Mouse (Mus musculus): Measurements from ENCODE around the gene Fam193a. TPM values are rescaled to one million over a fixed set of nuclear protein-coding genes. Genes with fewer than 3 reads are reported as not detected.
A peak's percentile ranks its signal among the peaks of the same experiment; 100 is the strongest.

Gene Fam193a
- polyA plus RNA-seq, 1 experiment from 2014 or later = 12.4 TPM

- Histone ChIP-seq H3K4me2 (peak within 1 kb of the TSS; percentile 81), H3K4me3 (replicated peaks) (peak within 1 kb of the TSS; percentile 51), H3K9ac (replicated peaks) (peak within 1 kb of the TSS; percentile 57), H3K27me3 (replicated peaks) (peaks cover 4% of the 10 kb centered on the region; the same call in 1 of the 2 replicates), H3K36me3 (no peaks in the 10 kb centered on the region), H3K4me1 (peaks cover 6% of the 10 kb centered on the region), H3K9me3 (replicated peaks) (no peaks in the 10 kb centered on the region), H3K27ac (replicated peaks) (no peak within 1 kb of the TSS)
- WGBS = 2% methylated on average over 38 of the region's 38 CpGs
- ATAC-seq (ENCODE audit: low FRiP score) = peak; percentile 86
These were observed 156.1 kb downstream of the Fam193a start, which contains the start of gene Sh3bp2 for GRCm38 (mm10) chr5:34525663-34526476. Gene Sh3bp2 (plus strand): TSS chr5:34525838.

- Histone ChIP-seq H3K36me3 (no peaks in the 10 kb centered on the region), H3K27ac (replicated peaks) (no peak overlapping the region), H3K9me3 (replicated peaks) (no peaks in the 10 kb centered on the region), H3K9ac (replicated peaks) (no peak overlapping the region), H3K27me3 (replicated peaks) (peaks cover 4% of the 10 kb centered on the region; the same call in 1 of the 2 replicates), H3K4me1 (peaks cover 6% of the 10 kb centered on the region), H3K4me2 (peak overlapping the region; percentile 81), H3K4me3 (replicated peaks) (no peak overlapping the region)
- no peak for ATAC-seq (ENCODE audit: low FRiP score)
- WGBS = 51% methylated on average over 5 of the region's 5 CpGs
These were observed 156.7 kb downstream of the Fam193a start for GRCm38 (mm10) chr5:34526477-34526775.

GRCm38 (mm10) chr5:34527352-34527751 is 157.6 kb downstream of the Fam193a start:
- H3K4me2 ChIP-seq = no peak overlapping the region
- H3K27me3 ChIP-seq (replicated peaks) = peaks cover 4% of the 10 kb centered on the region; the same call in 1 of the 2 replicates
- no peaks in the 10 kb centered on the region for H3K9me3 ChIP-seq (replicated peaks)
- no peak overlapping the region for H3K9ac ChIP-seq (replicated peaks)
- 79% methylated on average over 2 of the region's 2 CpGs for WGBS
- no peak overlapping the region for H3K27ac ChIP-seq (replicated peaks)
- peaks cover 6% of the 10 kb centered on the region for H3K4me1 ChIP-seq
- H3K4me3 ChIP-seq (replicated peaks) = no peak overlapping the region
- no peak for ATAC-seq (ENCODE audit: low FRiP score)
- no peaks in the 10 kb centered on the region for H3K36me3 ChIP-seq

- Histone ChIP-seq H3K4me2 (no peak overlapping the region), H3K4me3 (replicated peaks) (no peak overlapping the region), H3K9ac (replicated peaks) (no peak overlapping the region), H3K36me3 (no peaks in the 10 kb centered on the region), H3K27ac (replicated peaks) (no peak overlapping the region), H3K4me1 (peaks cover 6% of the 10 kb centered on the region), H3K27me3 (replicated peaks) (peaks cover 4% of the 10 kb centered on the region; the same call in 1 of the 2 replicates), H3K9me3 (replicated peaks) (no peaks in the 10 kb centered on the region)
- no peak for ATAC-seq (ENCODE audit: low FRiP score)
- 85% methylated on average over 5 of the region's 5 CpGs for WGBS
These were observed 159.0 kb downstream of the Fam193a start for GRCm38 (mm10) chr5:34528724-34529123.

- H3K9ac ChIP-seq (replicated peaks) = no peak overlapping the region
- no peaks in the 10 kb centered on the region for H3K36me3 ChIP-seq
- peaks cover 6% of the 10 kb centered on the region for H3K4me1 ChIP-seq
- H3K27me3 ChIP-seq (replicated peaks) = no peaks in the 10 kb centered on the region
- WGBS = 72% methylated on average over 5 of the region's 5 CpGs
- H3K27ac ChIP-seq (replicated peaks) = no peak overlapping the region
- H3K9me3 ChIP-seq (replicated peaks) = no peaks in the 10 kb centered on the region
- H3K4me2 ChIP-seq = no peak overlapping the region
- H3K4me3 ChIP-seq (replicated peaks) = no peak overlapping the region
- ATAC-seq (ENCODE audit: low FRiP score) = no peak
These were observed 160.4 kb downstream of the Fam193a start for GRCm38 (mm10) chr5:34530116-34530515.

- H3K4me3 ChIP-seq (replicated peaks) = no peak overlapping the region
- no peaks in the 10 kb centered on the region for H3K9me3 ChIP-seq (replicated peaks)
- WGBS = 45% methylated on average over 4 of the region's 4 CpGs
- H3K9ac ChIP-seq (replicated peaks) = no peak overlapping the region
- no peak overlapping the region for H3K27ac ChIP-seq (replicated peaks)
- ATAC-seq (ENCODE audit: low FRiP score) = no peak
- H3K36me3 ChIP-seq = no peaks in the 10 kb centered on the region
- H3K27me3 ChIP-seq (replicated peaks) = no peaks in the 10 kb centered on the region
- H3K4me1 ChIP-seq = peaks cover 6% of the 10 kb centered on the region
- H3K4me2 ChIP-seq = no peak overlapping the region
These were observed 161.0 kb downstream of the Fam193a start for GRCm38 (mm10) chr5:34530687-34531086.

- no peaks in the 10 kb centered on the region for H3K4me1 ChIP-seq
- ATAC-seq (ENCODE audit: low FRiP score) = no peak
- 71% methylated on average over 5 of the region's 5 CpGs for WGBS
- no peak overlapping the region for H3K4me2 ChIP-seq
- no peaks in the 10 kb centered on the region for H3K27me3 ChIP-seq (replicated peaks)
- H3K9ac ChIP-seq (replicated peaks) = no peak overlapping the region
- H3K36me3 ChIP-seq = no peaks in the 10 kb centered on the region
- no peak overlapping the region for H3K4me3 ChIP-seq (replicated peaks)
- no peak overlapping the region for H3K27ac ChIP-seq (replicated peaks)
- H3K9me3 ChIP-seq (replicated peaks) = no peaks in the 10 kb centered on the region
These were observed 163.3 kb downstream of the Fam193a start for GRCm38 (mm10) chr5:34533066-34533465.

- 83% methylated on average over 3 of the region's 3 CpGs for WGBS
- Histone ChIP-seq H3K36me3 (no peaks in the 10 kb centered on the region), H3K4me1 (no peaks in the 10 kb centered on the region), H3K4me3 (replicated peaks) (no peak overlapping the region), H3K27me3 (replicated peaks) (no peaks in the 10 kb centered on the region), H3K9me3 (replicated peaks) (no peaks in the 10 kb centered on the region), H3K4me2 (no peak overlapping the region), H3K27ac (replicated peaks) (no peak overlapping the region), H3K9ac (replicated peaks) (no peak overlapping the region)
- ATAC-seq (ENCODE audit: low FRiP score) = no peak
These were observed 164.1 kb downstream of the Fam193a start for GRCm38 (mm10) chr5:34533820-34534219.

GRCm38 (mm10) chr5:34534776-34535581 is 165.2 kb downstream of the Fam193a start:
- H3K9ac ChIP-seq (replicated peaks) = no peak overlapping the region
- no peaks in the 10 kb centered on the region for H3K36me3 ChIP-seq
- ATAC-seq (ENCODE audit: low FRiP score) = no peak
- H3K4me1 ChIP-seq = no peaks in the 10 kb centered on the region
- no peaks in the 10 kb centered on the region for H3K9me3 ChIP-seq (replicated peaks)
- H3K27ac ChIP-seq (replicated peaks) = no peak overlapping the region
- no peak overlapping the region for H3K4me3 ChIP-seq (replicated peaks)
- no peaks in the 10 kb centered on the region for H3K27me3 ChIP-seq (replicated peaks)
- no peak overlapping the region for H3K4me2 ChIP-seq
- 86% methylated on average over 5 of the region's 5 CpGs for WGBS

- Histone ChIP-seq H3K9ac (replicated peaks) (no peak overlapping the region), H3K4me2 (no peak overlapping the region), H3K27ac (replicated peaks) (no peak overlapping the region), H3K36me3 (no peaks in the 10 kb centered on the region), H3K27me3 (replicated peaks) (no peaks in the 10 kb centered on the region), H3K9me3 (replicated peaks) (no peaks in the 10 kb centered on the region), H3K4me1 (no peaks in the 10 kb centered on the region), H3K4me3 (replicated peaks) (no peak overlapping the region)
- WGBS = 84% methylated on average over 7 of the region's 7 CpGs
- ATAC-seq (ENCODE audit: low FRiP score) = no peak
These were observed 166.1 kb downstream of the Fam193a start for GRCm38 (mm10) chr5:34535831-34536230.
